Mouse (Mus musculus) stomach, postnatal 0 days (tissue): ENCODE results near the gene Ccdc138. TPM values are rescaled to one million over a fixed set of nuclear protein-coding genes. Genes with fewer than 3 reads are reported as not detected.
A peak's percentile ranks its signal among the peaks of the same experiment; 100 is the strongest.

Source experiments
- ATAC-seq: fragments of 200-750 bp; cut with Nextera tagmentation; 2 replicates; pipeline ENCODE4 v1.8.0; 2017; ENCODE audit not compliant: low FRiP score, low TSS enrichment
- DNase-seq: peaks from one replicate; pipeline ENCODE4 v3.0.0-alpha.2; 2016; ENCODE audit warnings: low spot score
- H3K27ac ChIP-seq: fragments of 300-500 bp; sonication (generic); replicated peaks from 2 replicates; pipeline ENCODE4 v1.5.1; 2014; ENCODE audit warnings: mild to moderate bottlenecking, control low read depth
- H3K27me3 ChIP-seq: fragments of 300-500 bp; sonication (generic); 2 replicates; pipeline ENCODE4 v1.6.1; 2014; ENCODE audit warnings: low read length; ENCODE audit not compliant: control insufficient read depth, insufficient read depth
- H3K36me3 ChIP-seq: fragments of 300-500 bp; sonication (generic); 2 replicates; pipeline ENCODE4 v1.6.1; 2014; ENCODE audit warnings: low read length, mixed read lengths; ENCODE audit not compliant: control insufficient read depth, insufficient read depth
- H3K4me1 ChIP-seq: fragments of 300-500 bp; sonication (generic); replicated peaks from 2 replicates; pipeline ENCODE4 v1.6.1; 2014; ENCODE audit warnings: antibody characterized with exemption; ENCODE audit not compliant: control insufficient read depth, insufficient read depth
- H3K4me2 ChIP-seq: fragments of 300-500 bp; sonication (generic); replicated peaks from 2 replicates; pipeline ENCODE4 v1.6.1; 2014; ENCODE audit warnings: low read depth, mild to moderate bottlenecking, control low read depth, moderate library complexity
- H3K4me3 ChIP-seq: fragments of 300-500 bp; sonication (generic); 2 replicates; pipeline ENCODE4 v1.5.1; 2014; ENCODE audit warnings: low read depth, low read length, control low read depth
- H3K9ac ChIP-seq: fragments of 300-500 bp; sonication (generic); 2 replicates; pipeline ENCODE4 v1.6.1; 2014; ENCODE audit warnings: mild to moderate bottlenecking, low read length, control low read depth, mixed read lengths
- H3K9me3 ChIP-seq: fragments of 300-500 bp; sonication (generic); 2 replicates; pipeline ENCODE4 v1.6.1; 2016; ENCODE audit warnings: low read length; ENCODE audit not compliant: control insufficient read depth
- CTCF ChIP-seq: IDR thresholded peaks from 2 replicates; pipeline ENCODE4 v1.5.1; 2016; ENCODE audit warnings: antibody characterized with exemption, low read depth, mild to moderate bottlenecking, moderate library complexity
- EP300 ChIP-seq: optimal IDR thresholded peaks from 2 replicates; pipeline ENCODE3; 2016; ENCODE audit warnings: antibody characterized with exemption
- WGBS: fragments of 180-500 bp; shearing (Covaris S2); extraction: QIAGEN DNeasy Blood & Tissue Kit; methylation state at CpG from one replicate; pipeline ENCODE4 v1.1.7; 2014; 5-methylcytosine and 5-hydroxymethylcytosine counted together
- polyA plus RNA-seq: library from polyadenylated mRNA; unstranded; fragments of >200 nt; fragmentation: Nextera tagmentation; extraction: Ambion mirVana; gene quantifications from 2 replicates; pipeline ENCODE4 v1.2.1, GENCODE M21; 2015

The Ccdc138 gene
- polyA plus RNA-seq, 1 experiment from 2014 or later = 2.2 TPM

GRCm38 (mm10) chr10:58554693-58555387 lies 57.1 kb downstream of the Ccdc138 start:
- DNase-seq (no peak), ATAC-seq (no peak)
- no peaks in the 10 kb centered on the region for H3K36me3 ChIP-seq
- no peak for TF ChIP-seq CTCF
- TF ChIP-seq EP300 = no peak
- no peak overlapping the region for H3K4me3 ChIP-seq
- no peaks in the 10 kb centered on the region for H3K9me3 ChIP-seq
- no peak overlapping the region for H3K4me2 ChIP-seq
- no peaks in the 10 kb centered on the region for H3K4me1 ChIP-seq
- no peak overlapping the region for H3K27ac ChIP-seq
- WGBS = 79% methylated on average over 8 of the region's 8 CpGs
- no peak overlapping the region for H3K9ac ChIP-seq
- H3K27me3 ChIP-seq = no peaks in the 10 kb centered on the region

DNA sequence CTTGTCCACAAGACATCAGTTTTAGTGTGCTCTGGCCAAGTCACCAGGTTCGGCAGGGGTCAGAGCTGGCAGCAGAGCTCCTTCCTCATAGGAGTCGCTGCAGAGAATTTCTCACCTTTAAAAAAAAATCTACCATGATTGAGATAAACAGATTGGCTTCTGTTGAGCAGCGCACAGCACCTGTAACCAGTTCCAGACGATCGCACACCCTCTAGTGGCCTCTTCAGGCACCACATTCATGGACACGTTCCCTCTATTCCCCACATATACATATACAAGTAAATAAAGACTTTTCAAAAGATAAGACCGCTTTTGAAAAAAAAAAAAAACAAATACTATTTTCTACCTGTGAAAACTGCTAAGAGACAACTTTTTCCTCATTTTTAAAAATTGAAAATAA lies 61.4 kb downstream of the Ccdc138 start:
- H3K9ac ChIP-seq = no peak overlapping the region
- H3K9me3 ChIP-seq = no peaks in the 10 kb centered on the region
- no peak overlapping the region for H3K4me2 ChIP-seq
- no peak overlapping the region for H3K27ac ChIP-seq
- no peaks in the 10 kb centered on the region for H3K27me3 ChIP-seq
- WGBS = 28% methylated on average over 7 of the region's 7 CpGs
- H3K36me3 ChIP-seq = no peaks in the 10 kb centered on the region
- no peaks in the 10 kb centered on the region for H3K4me1 ChIP-seq
- DNase-seq (peak; percentile 55), ATAC-seq (no peak)
- H3K4me3 ChIP-seq = no peak overlapping the region
- TF ChIP-seq CTCF = peak; percentile 72
- TF ChIP-seq EP300 = no peak

GRCm38 (mm10) chr10:58559901-58560300 lies 62.2 kb downstream of the Ccdc138 start:
- TF ChIP-seq EP300 (no peak), CTCF (peak; percentile 84)
- peak; percentile 60; the same call in 1 of the 2 replicates for ATAC-seq
- Histone ChIP-seq H3K27ac (no peak overlapping the region), H3K36me3 (no peaks in the 10 kb centered on the region), H3K27me3 (no peaks in the 10 kb centered on the region), H3K9me3 (no peaks in the 10 kb centered on the region), H3K4me3 (no peak overlapping the region), H3K4me1 (no peaks in the 10 kb centered on the region), H3K4me2 (no peak overlapping the region), H3K9ac (no peak overlapping the region)
- DNase-seq = peak; percentile 47
- 19% methylated on average over 3 of the region's 3 CpGs for WGBS

DNA sequence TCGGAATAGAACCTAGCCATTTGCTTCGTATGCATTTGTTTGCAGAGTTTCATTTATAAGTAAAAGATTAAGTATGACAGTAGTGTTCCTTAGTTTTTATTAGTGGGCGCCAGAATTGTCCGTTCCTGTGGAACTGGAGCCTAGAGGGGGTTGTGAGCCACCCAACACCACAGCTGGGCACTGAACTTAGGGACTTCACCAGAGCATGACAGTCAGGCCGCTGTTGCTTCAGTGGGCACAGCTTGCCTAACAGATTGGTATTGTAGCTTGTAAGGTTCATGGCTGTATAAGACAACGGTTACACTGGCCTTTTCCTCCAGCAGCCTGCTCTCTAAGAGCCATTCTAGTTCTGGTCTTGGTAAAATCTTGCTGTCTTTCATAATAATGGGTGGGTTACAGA lies 62.8 kb downstream of the Ccdc138 start:
- no peaks in the 10 kb centered on the region for H3K36me3 ChIP-seq
- no peak for DNase-seq
- no peak overlapping the region for H3K4me3 ChIP-seq
- H3K4me1 ChIP-seq = no peaks in the 10 kb centered on the region
- 59% methylated on average over 6 of the region's 6 CpGs for WGBS
- no peak for TF ChIP-seq CTCF
- no peak for TF ChIP-seq EP300
- no peak overlapping the region for H3K4me2 ChIP-seq
- no peak for ATAC-seq
- no peaks in the 10 kb centered on the region for H3K9me3 ChIP-seq
- H3K9ac ChIP-seq = no peak overlapping the region
- no peak overlapping the region for H3K27ac ChIP-seq
- H3K27me3 ChIP-seq = no peaks in the 10 kb centered on the region

DNA sequence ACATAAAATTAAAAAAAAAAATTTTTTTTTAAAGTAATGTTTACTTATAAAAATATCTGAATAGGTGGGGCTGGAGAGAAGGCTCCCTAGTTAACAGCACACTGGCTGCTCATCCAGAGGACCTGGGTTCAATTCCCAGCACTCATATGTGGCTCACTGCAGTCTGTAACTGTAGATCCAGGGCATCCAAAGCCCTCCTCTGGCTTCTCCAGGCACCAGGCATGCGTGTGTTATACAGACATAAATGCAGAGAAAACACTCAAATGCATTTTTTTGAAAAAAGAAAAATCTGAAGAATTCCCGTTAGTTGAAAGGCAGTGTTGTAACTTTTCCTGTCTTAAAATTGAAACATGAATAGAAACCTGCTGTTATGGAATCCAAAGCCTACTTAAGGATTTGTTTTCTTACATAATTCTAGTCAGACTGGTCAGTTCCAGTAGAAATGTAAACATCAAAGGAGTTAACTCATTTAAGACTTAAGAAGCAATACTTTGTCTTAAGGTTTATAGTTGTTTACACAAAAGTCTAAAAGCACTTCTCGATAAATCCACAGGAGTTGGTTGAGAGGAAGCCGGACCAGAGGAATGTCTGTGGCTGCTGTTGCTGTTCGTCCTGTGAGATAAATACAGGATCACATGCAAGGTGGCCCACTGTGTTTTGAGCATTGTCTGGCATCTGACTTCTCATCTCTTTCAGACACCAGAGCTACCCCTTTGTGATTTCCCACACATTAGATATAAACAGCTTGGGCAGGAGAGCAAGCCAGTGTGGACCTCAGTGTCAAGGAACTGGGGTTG lies 87.9 kb downstream of the Ccdc138 start:
- Histone ChIP-seq H3K9me3 (no peaks in the 10 kb centered on the region), H3K4me2 (no peak overlapping the region), H3K27me3 (no peaks in the 10 kb centered on the region), H3K27ac (no peak overlapping the region), H3K4me1 (no peaks in the 10 kb centered on the region), H3K36me3 (no peaks in the 10 kb centered on the region), H3K9ac (no peak overlapping the region), H3K4me3 (no peak overlapping the region)
- ATAC-seq (no peak), DNase-seq (no peak)
- no peak for TF ChIP-seq CTCF
- 18% methylated on average over 5 of the region's 5 CpGs for WGBS

- no peak overlapping the region for H3K4me2 ChIP-seq
- H3K4me3 ChIP-seq = no peak overlapping the region
- H3K36me3 ChIP-seq = no peaks in the 10 kb centered on the region
- no peaks in the 10 kb centered on the region for H3K9me3 ChIP-seq
- no peaks in the 10 kb centered on the region for H3K27me3 ChIP-seq
- no peak overlapping the region for H3K27ac ChIP-seq
- DNase-seq (no peak), ATAC-seq (no peak)
- no peaks in the 10 kb centered on the region for H3K4me1 ChIP-seq
- WGBS = 58% methylated on average over 3 of the region's 3 CpGs
- H3K9ac ChIP-seq = no peak overlapping the region
- TF ChIP-seq EP300 (no peak), CTCF (no peak)
These were observed 96.7 kb downstream of the Ccdc138 start for GRCm38 (mm10) chr10:58594486-58594885.
